Mouse (Mus musculus) G1E (cell line): Measurements from ENCODE around the gene Gm4491.

Source experiments
- CTCF ChIP-seq: IDR thresholded peaks from 2 replicates; pipeline ENCODE4 v1.5.1; 2012; ENCODE audit warnings: low read depth, low read length, inconsistent platforms, mixed read lengths
- GATA1 ChIP-seq: IDR thresholded peaks from 2 replicates; pipeline ENCODE4 v1.6.1; 2012; ENCODE audit warnings: borderline replicate concordance, low read length, inconsistent platforms, mixed read lengths
- GATA2 ChIP-seq: IDR thresholded peaks from 2 replicates; pipeline ENCODE4 v1.6.1; 2012; ENCODE audit warnings: low read depth, low read length, inconsistent platforms, borderline replicate concordance
- POLR2AphosphoS5 ChIP-seq: IDR thresholded peaks from 2 replicates; pipeline ENCODE4 v1.6.1; 2012; ENCODE audit warnings: low read depth, low read length, inconsistent platforms; ENCODE audit not compliant: insufficient replicate concordance
- TAL1 ChIP-seq: conservative IDR thresholded peaks from 2 replicates; pipeline ENCODE4 v1.6.1; 2012; ENCODE audit warnings: low read depth, low read length, inconsistent platforms, mixed read lengths

DNA sequence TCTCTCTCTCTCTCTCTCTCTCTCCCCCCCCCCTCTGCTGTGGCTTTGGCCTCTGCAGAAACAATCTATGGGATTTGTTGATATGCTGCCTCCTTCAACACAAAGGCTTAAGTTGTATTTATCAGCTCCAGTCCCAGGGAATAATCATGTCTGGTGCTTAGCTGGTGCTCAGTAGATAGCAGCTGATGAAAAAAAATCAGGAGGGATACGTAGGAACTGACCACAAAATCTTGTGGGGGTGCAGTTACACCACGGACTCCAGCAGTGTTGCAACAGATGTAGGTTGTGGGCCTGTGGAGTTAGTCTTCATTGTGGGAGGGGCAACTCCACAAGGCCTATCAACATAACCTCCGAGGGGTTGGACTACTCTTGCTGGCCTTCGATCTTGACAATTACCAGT, 19.8 kb downstream of the Gm4491 start:
- TF ChIP-seq CTCF, result no peak
- no peak for TF ChIP-seq TAL1
- TF ChIP-seq POLR2AphosphoS5, result no peak
- TF ChIP-seq GATA1, result no peak
- no peak for TF ChIP-seq GATA2
